Mouse (Mus musculus) hindbrain, embryonic 11.5 days (tissue): ENCODE measurements at regions not wholly inside any gene's neighbourhood (a gene's known extent, or its start where the extent isn't known, plus 50 kb on each side); places are given as distances from the start of the nearest gene placed in this dataset.

Experiments
- ATAC-seq: fragments of 200-750 bp; cut with Nextera tagmentation; 2 replicates; pipeline ENCODE4 v1.8.0; 2017; ENCODE audit warnings: mild to moderate bottlenecking, moderate TSS enrichment, moderate library complexity; ENCODE audit not compliant: low FRiP score
- DNase-seq: peaks from one replicate; pipeline ENCODE4 v3.0.0-alpha.2; 2015; ENCODE audit warnings: low spot score
- H3K27ac ChIP-seq: fragments of 300-500 bp; sonication (generic); 2 replicates; pipeline ENCODE4 v1.5.1; 2014; ENCODE audit warnings: mild to moderate bottlenecking, low read depth, low read length
- H3K27me3 ChIP-seq: fragments of 300-500 bp; sonication (generic); 2 replicates; pipeline ENCODE4 v1.6.1; 2014; ENCODE audit warnings: mild to moderate bottlenecking, low read length, moderate library complexity, mixed read lengths; ENCODE audit not compliant: control insufficient read depth, insufficient read depth
- H3K36me3 ChIP-seq: fragments of 300-500 bp; sonication (generic); 2 replicates; pipeline ENCODE4 v1.6.1; 2014; ENCODE audit warnings: mild to moderate bottlenecking, low read length, moderate library complexity, mixed read lengths; ENCODE audit not compliant: control insufficient read depth, insufficient read depth
- H3K4me1 ChIP-seq: fragments of 300-500 bp; sonication (generic); replicated peaks from 2 replicates; pipeline ENCODE4 v1.6.1; 2014; ENCODE audit warnings: low read length, mixed read lengths; ENCODE audit not compliant: control insufficient read depth, insufficient read depth
- H3K4me2 ChIP-seq: fragments of 300-500 bp; sonication (generic); replicated peaks from 2 replicates; pipeline ENCODE4 v1.6.1; 2014; ENCODE audit warnings: mild to moderate bottlenecking, low read depth, low read length
- H3K4me3 ChIP-seq: fragments of 300-500 bp; sonication (generic); 2 replicates; pipeline ENCODE4 v1.5.1; 2014; ENCODE audit warnings: low read depth, low read length
- H3K9ac ChIP-seq: fragments of 300-500 bp; sonication (generic); 2 replicates; pipeline ENCODE4 v1.6.1; 2014; ENCODE audit warnings: low read depth, low read length
- H3K9me3 ChIP-seq: fragments of 300-500 bp; sonication (generic); 2 replicates; pipeline ENCODE4 v1.6.1; 2016; ENCODE audit warnings: low read length; ENCODE audit not compliant: control insufficient read depth
- WGBS: fragments of 180-500 bp; shearing (Covaris S2); extraction: QIAGEN DNeasy Blood & Tissue Kit; methylation state at CpG from one replicate; pipeline ENCODE4 v1.1.7; 2014; 5-methylcytosine and 5-hydroxymethylcytosine counted together

- no peak overlapping the region for H3K27ac ChIP-seq
- H3K9me3 ChIP-seq: no peaks in the 10 kb centered on the region
- DNase-seq (no peak), ATAC-seq (no peak)
- no peak overlapping the region for H3K9ac ChIP-seq
- H3K27me3 ChIP-seq: no peaks in the 10 kb centered on the region
- peaks cover 6% of the 10 kb centered on the region for H3K4me1 ChIP-seq
- 71% methylated on average over 2 of the region's 2 CpGs for WGBS
- no peaks in the 10 kb centered on the region for H3K36me3 ChIP-seq
- H3K4me3 ChIP-seq: no peak overlapping the region
- no peak overlapping the region for H3K4me2 ChIP-seq
These were observed 226.1 kb downstream of the Rnf144a start for GRCm38 (mm10) chr12:26188996-26189395.

- no peaks in the 10 kb centered on the region for H3K9me3 ChIP-seq
- no peak for ATAC-seq
- no peaks in the 10 kb centered on the region for H3K36me3 ChIP-seq
- no peaks in the 10 kb centered on the region for H3K27me3 ChIP-seq
- no peak overlapping the region for H3K4me3 ChIP-seq
- H3K9ac ChIP-seq: no peak overlapping the region
- H3K4me2 ChIP-seq: no peak overlapping the region
- H3K4me1 ChIP-seq: peaks cover 6% of the 10 kb centered on the region
- no peak for DNase-seq
- no peak overlapping the region for H3K27ac ChIP-seq
- WGBS: 92% methylated on average over 8 of the region's 8 CpGs
These were observed 227.8 kb downstream of the Rnf144a start for GRCm38 (mm10) chr12:26187091-26187862.

GRCm38 (mm10) chr12:26184701-26185460 is 230.2 kb downstream of the Rnf144a start:
- Histone ChIP-seq H3K4me3 (no peak overlapping the region), H3K27ac (no peak overlapping the region), H3K4me1 (no peaks in the 10 kb centered on the region), H3K36me3 (no peaks in the 10 kb centered on the region), H3K9me3 (no peaks in the 10 kb centered on the region), H3K27me3 (no peaks in the 10 kb centered on the region), H3K4me2 (no peak overlapping the region), H3K9ac (no peak overlapping the region)
- DNase-seq: no peak
- no peak for ATAC-seq
- 93% methylated on average over 5 of the region's 5 CpGs for WGBS

- no peak overlapping the region for H3K9ac ChIP-seq
- no peaks in the 10 kb centered on the region for H3K27me3 ChIP-seq
- H3K4me1 ChIP-seq: no peaks in the 10 kb centered on the region
- 95% methylated on average over 2 of the region's 2 CpGs for WGBS
- DNase-seq (no peak), ATAC-seq (no peak)
- H3K4me2 ChIP-seq: no peak overlapping the region
- no peak overlapping the region for H3K27ac ChIP-seq
- H3K36me3 ChIP-seq: no peaks in the 10 kb centered on the region
- no peak overlapping the region for H3K4me3 ChIP-seq
- H3K9me3 ChIP-seq: no peaks in the 10 kb centered on the region
These were observed 232.0 kb downstream of the Rnf144a start for GRCm38 (mm10) chr12:26183021-26183420.

- Histone ChIP-seq H3K27me3 (no peaks in the 10 kb centered on the region), H3K4me1 (no peaks in the 10 kb centered on the region), H3K4me2 (no peak overlapping the region), H3K9ac (no peak overlapping the region), H3K9me3 (no peaks in the 10 kb centered on the region), H3K27ac (no peak overlapping the region), H3K4me3 (no peak overlapping the region), H3K36me3 (no peaks in the 10 kb centered on the region)
- DNase-seq (no peak), ATAC-seq (no peak)
- WGBS: 65% methylated on average over 7 of the region's 7 CpGs
These were observed 234.2 kb downstream of the Rnf144a start for GRCm38 (mm10) chr12:26180846-26181245.

- H3K9ac ChIP-seq: no peak overlapping the region
- H3K27ac ChIP-seq: no peak overlapping the region
- H3K9me3 ChIP-seq: no peaks in the 10 kb centered on the region
- no peaks in the 10 kb centered on the region for H3K27me3 ChIP-seq
- ATAC-seq (no peak), DNase-seq (no peak)
- H3K36me3 ChIP-seq: no peaks in the 10 kb centered on the region
- no peak overlapping the region for H3K4me3 ChIP-seq
- no peaks in the 10 kb centered on the region for H3K4me1 ChIP-seq
- no peak overlapping the region for H3K4me2 ChIP-seq
- WGBS: 65% methylated on average over 10 of the region's 10 CpGs
These were observed 238.8 kb downstream of the Rnf144a start for GRCm38 (mm10) chr12:26176231-26176662.

- Histone ChIP-seq H3K4me2 (no peak overlapping the region), H3K4me1 (no peaks in the 10 kb centered on the region), H3K36me3 (no peaks in the 10 kb centered on the region), H3K9me3 (no peaks in the 10 kb centered on the region), H3K27me3 (no peaks in the 10 kb centered on the region), H3K4me3 (no peak overlapping the region), H3K9ac (no peak overlapping the region), H3K27ac (no peak overlapping the region)
- WGBS: 85% methylated on average over 3 of the region's 3 CpGs
- ATAC-seq: no peak
- DNase-seq: no peak
These were observed 251.6 kb downstream of the Rnf144a start for GRCm38 (mm10) chr12:26163416-26163815.

- Histone ChIP-seq H3K27ac (no peak overlapping the region), H3K4me3 (no peak overlapping the region), H3K27me3 (no peaks in the 10 kb centered on the region), H3K36me3 (no peaks in the 10 kb centered on the region), H3K9ac (no peak overlapping the region), H3K4me2 (no peak overlapping the region), H3K9me3 (no peaks in the 10 kb centered on the region), H3K4me1 (no peaks in the 10 kb centered on the region)
- ATAC-seq: no peak
- DNase-seq: no peak
- 93% methylated on average over 11 of the region's 11 CpGs for WGBS
These were observed 254.0 kb downstream of the Rnf144a start for GRCm38 (mm10) chr12:26160861-26161615.
